Comparison of ENCODE assay signal across 9 mouse cellular contexts in the genomic region with DNA sequence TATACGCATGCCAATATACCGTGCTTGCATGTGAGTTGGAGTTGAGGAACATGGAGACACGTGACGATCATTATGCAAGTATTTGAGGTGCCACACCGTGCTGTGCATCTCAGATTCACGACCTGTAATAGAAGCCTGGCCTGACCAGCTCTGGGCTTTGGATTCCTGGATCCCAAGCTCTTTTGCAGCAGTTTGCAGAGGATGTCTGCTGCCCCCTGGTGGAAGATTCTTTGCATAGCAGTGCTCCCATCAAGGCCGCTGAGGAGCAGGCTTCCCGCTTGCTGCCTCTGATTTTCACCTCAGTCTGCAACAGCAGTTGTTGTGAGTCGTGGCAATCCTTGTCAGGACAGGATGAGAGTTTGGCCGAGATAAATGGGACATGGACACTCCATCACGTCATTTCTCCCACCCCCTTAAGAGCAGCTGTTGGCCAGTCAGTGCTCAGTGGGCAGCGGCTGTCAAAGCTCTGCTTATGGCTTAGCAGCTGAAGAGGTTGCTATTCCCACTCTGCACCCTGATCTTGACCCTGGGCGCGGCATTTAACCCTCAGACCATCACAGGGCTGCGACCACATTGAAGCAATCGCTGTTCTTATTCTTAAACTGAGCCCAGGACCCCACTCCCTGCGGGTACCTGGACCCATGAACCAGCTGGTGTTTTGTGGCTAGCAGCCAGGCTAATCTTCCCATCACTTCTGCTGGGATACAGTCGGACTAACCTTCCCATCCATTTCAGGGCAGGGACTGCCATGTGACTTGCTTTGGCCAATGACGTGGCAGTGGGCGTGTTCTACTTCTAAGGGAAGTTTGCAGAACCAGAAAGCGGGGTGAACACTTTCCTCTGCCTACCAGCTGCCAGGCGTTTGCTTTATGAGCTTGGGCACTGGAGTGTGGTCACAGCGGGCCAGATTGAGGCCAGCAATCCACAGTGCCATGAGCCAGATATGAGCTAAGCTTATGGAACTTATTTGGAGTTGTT.
DNase-seq lines count a peak whose midpoint lies in the region; ATAC-seq lines count a peak whose summit lies in the region.
"Had no signal": no experiment of that assay in that cellular context is flagged by ENCODE, and none has a peak within 500 bp of the region (broad histone marks: within the 10 kb centered on the region; RNA-seq: fewer than 3 reads in every experiment).

No protein-coding gene starts in this region.

- H3K9ac ChIP-seq in hindbrain, embryonic 13.5 days = peak overlapping the region; percentile 49

- no peaks in the 10 kb centered on the region for H3K9me3 ChIP-seq in hindbrain, embryonic 13.5 days
- H3K9me3 ChIP-seq: megakaryocyte, embryonic 14.5 days had no signal

- DNase-seq in R1 (ENCODE audit: low read depth, low spot score) = peak; percentile 83
- DNase-seq in cerebellum, postnatal 14 days = peak; percentile 92 to 93
- DNase-seq in frontal cortex, postnatal 10 days (ENCODE audit: low spot score in 2 of 2) = peak; percentile 73 to 84
- peak; percentile 92 to 94 for DNase-seq in layer of hippocampus, postnatal 10 days (ENCODE audit: low spot score in 2 of 2)
- DNase-seq in lung, postnatal 10 days = peak; percentile 86
- DNase-seq in retina, adult 2 months (ENCODE audit: low read depth, low spot score) = peak; percentile 76
- DNase-seq in thymus, postnatal 4 days = peak; percentile 70

- WGBS in hindbrain, embryonic 13.5 days = 9% methylated on average over 23 of the region's 23 CpGs

- no peak overlapping the region for H3K4me3 ChIP-seq in hindbrain, embryonic 13.5 days
- H3K4me3 ChIP-seq: megakaryocyte, embryonic 14.5 days had no signal

- H3K27me3 ChIP-seq in hindbrain, embryonic 13.5 days = no peaks in the 10 kb centered on the region

- H3K36me3 ChIP-seq in hindbrain, embryonic 13.5 days = no peaks in the 10 kb centered on the region

- H3K4me2 ChIP-seq in hindbrain, embryonic 13.5 days = peak overlapping the region; percentile 44

- H3K27ac ChIP-seq in hindbrain, embryonic 13.5 days = peak overlapping the region; percentile 68

- H3K4me1 ChIP-seq in hindbrain, embryonic 13.5 days (replicated peaks) = peaks cover 72% of the 10 kb centered on the region

- ATAC-seq in hindbrain, embryonic 13.5 days (ENCODE audit: low FRiP score) = peak; percentile 57
